Mouse (Mus musculus) myocyte (in vitro differentiated cells): Measurements from ENCODE around the gene Prdm11. TPM values are rescaled to one million over a fixed set of nuclear protein-coding genes. Genes with fewer than 3 reads are reported as not detected.
A peak's percentile ranks its signal among the peaks of the same experiment; 100 is the strongest.

ENCODE experiments used
- H3K27me3 ChIP-seq: one replicate; pipeline ENCODE4 v1.6.1; 2011; ENCODE audit not compliant: control insufficient read depth, insufficient read depth, insufficient read length
- H3K36me3 ChIP-seq: one replicate; pipeline ENCODE4 v1.6.1; 2011; ENCODE audit not compliant: control insufficient read depth, insufficient read depth
- H3K4me2 ChIP-seq: one replicate; pipeline ENCODE4 v1.6.1; 2011; ENCODE audit warnings: low read depth, control low read depth
- H3K4me3 ChIP-seq: one replicate; pipeline ENCODE4 v1.5.1; 2011; ENCODE audit warnings: mild to moderate bottlenecking, control low read depth, moderate library complexity
- H3K79me2 ChIP-seq: one replicate; pipeline ENCODE4 v1.6.1; 2011; ENCODE audit not compliant: control insufficient read depth, insufficient read depth
- H3ac ChIP-seq: one replicate; pipeline ENCODE4 v1.6.1; 2011; ENCODE audit not compliant: control insufficient read depth, insufficient read length
- CEBPB ChIP-seq: IDR thresholded peaks from 2 replicates; pipeline ENCODE4 v1.6.1; 2011; ENCODE audit warnings: mild to moderate bottlenecking, moderate library complexity; ENCODE audit not compliant: poor library complexity, insufficient read depth, severe bottlenecking
- E2F4 ChIP-seq: IDR thresholded peaks from one replicate; pipeline ENCODE4 v1.6.1; 2011; ENCODE audit warnings: mild to moderate bottlenecking, control low read depth, moderate library complexity; ENCODE audit not compliant: insufficient read depth
- MAX ChIP-seq: IDR thresholded peaks from one replicate; pipeline ENCODE4 v1.6.1; 2011; ENCODE audit warnings: low read depth, mild to moderate bottlenecking, control low read depth
- MYOD1 ChIP-seq, 3 experiments: IDR thresholded peaks; one replicate each; pipeline ENCODE4 v1.6.1; 2011; ENCODE audit warnings: control low read depth in 2 of 3, low read depth in 2 of 3, mild to moderate bottlenecking in 2 of 3, moderate library complexity in 1 of 3; ENCODE audit not compliant: insufficient read length in 2 of 3, control insufficient read depth in 1 of 3
- MYOG ChIP-seq, 3 experiments: IDR thresholded peaks; one replicate each; pipeline ENCODE4 v1.6.1; 2011; ENCODE audit warnings: control low read depth in 2 of 3, low read depth in 2 of 3, mild to moderate bottlenecking in 2 of 3; ENCODE audit not compliant: insufficient read length in 2 of 3, control insufficient read depth in 1 of 3, insufficient read depth in 1 of 3
- POLR2A ChIP-seq: IDR thresholded peaks from one replicate; pipeline ENCODE4 v1.6.1; 2011; ENCODE audit warnings: low read depth, mild to moderate bottlenecking, control low read depth, moderate library complexity; ENCODE audit not compliant: insufficient read length
- POLR2AphosphoS2 ChIP-seq: IDR thresholded peaks from one replicate; pipeline ENCODE4 v1.6.1; 2011; ENCODE audit warnings: low read depth, control low read depth; ENCODE audit not compliant: insufficient read length
- REST ChIP-seq: IDR thresholded peaks from one replicate; pipeline ENCODE4 v1.6.1; 2011; ENCODE audit warnings: mild to moderate bottlenecking, control low read depth, moderate library complexity; ENCODE audit not compliant: insufficient read depth, insufficient read length
- SRF ChIP-seq: IDR thresholded peaks from one replicate; pipeline ENCODE4 v1.6.1; 2011; ENCODE audit warnings: low read depth; ENCODE audit not compliant: control insufficient read depth, insufficient read length
- TCF12 ChIP-seq: IDR thresholded peaks from one replicate; pipeline ENCODE4 v1.6.1; 2011; ENCODE audit warnings: mild to moderate bottlenecking, control low read depth; ENCODE audit not compliant: poor library complexity, insufficient read depth, severe bottlenecking
- TCF3 ChIP-seq: IDR thresholded peaks from one replicate; pipeline ENCODE4 v1.6.1; 2011; ENCODE audit warnings: low read depth, control low read depth; ENCODE audit not compliant: insufficient read length
- USF1 ChIP-seq: IDR thresholded peaks from one replicate; pipeline ENCODE4 v1.6.1; 2011; ENCODE audit warnings: low read depth, mild to moderate bottlenecking, control low read depth, moderate library complexity
- polyA plus RNA-seq: library from polyadenylated mRNA; unstranded; fragments of >200 nt; fragmentation: generic; extraction: Trizol; gene quantifications from one replicate; pipeline ENCODE4 v1.2.1, GENCODE M21; 2012; ENCODE audit warnings: missing spikeins

Prdm11 gene
- polyA plus RNA-seq, 1 experiment, result 0.78 TPM

DNA sequence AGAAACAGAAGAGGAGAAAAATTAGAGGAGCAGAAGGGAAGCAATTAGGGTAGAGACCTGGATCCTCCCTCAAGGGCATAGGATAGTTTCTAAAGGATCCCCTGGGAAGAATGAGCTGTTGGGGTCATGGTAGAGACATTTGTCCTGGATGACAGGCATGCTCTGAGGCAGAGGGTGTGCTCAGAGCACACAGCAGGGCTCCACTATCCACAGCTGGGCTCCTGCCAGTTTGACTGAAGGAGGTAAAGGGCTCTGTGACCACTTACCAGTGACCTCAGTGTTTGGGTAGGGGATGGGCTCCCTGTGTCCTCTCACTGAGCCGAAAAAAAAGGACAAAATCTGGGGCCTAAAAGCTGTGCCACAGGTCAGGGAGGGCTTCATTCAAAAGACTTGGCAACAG lies 96.4 kb downstream of the Prdm11 start:
- TF ChIP-seq MYOG (IDR thresholded peaks at IDR 0.05; ENCODE audit: control insufficient read depth in 1 of 3, insufficient read depth in 1 of 3, insufficient read length in 2 of 3, low read depth in 2 of 3) (peak in 1 of 3 experiments; percentile 27), POLR2A (no peak)
- Histone ChIP-seq H3K4me3 (no peak overlapping the region), H3K27me3 (no peaks in the 10 kb centered on the region), H3K36me3 (peaks cover 8% of the 10 kb centered on the region), H3K4me2 (peak overlapping the region; percentile 66), H3ac (no peak overlapping the region), H3K79me2 (no peaks in the 10 kb centered on the region)

- peak overlapping the region; percentile 66 for H3K4me2 ChIP-seq
- H3K36me3 ChIP-seq, result peaks cover 14% of the 10 kb centered on the region
- TF ChIP-seq USF1 (no peak), TCF12 (no peak), E2F4 (no peak), REST (no peak), POLR2AphosphoS2 (no peak), TCF3 (no peak), MAX (no peak), MYOD1 (IDR thresholded peaks at IDR 0.05; ENCODE audit: control insufficient read depth in 1 of 3, insufficient read length in 2 of 3, low read depth in 2 of 3) (no peak), SRF (no peak), POLR2A (no peak), MYOG (IDR thresholded peaks at IDR 0.05; ENCODE audit: control insufficient read depth in 1 of 3, insufficient read depth in 1 of 3, insufficient read length in 2 of 3, low read depth in 2 of 3) (no peak), CEBPB (no peak)
- H3K27me3 ChIP-seq, result no peaks in the 10 kb centered on the region
- H3K79me2 ChIP-seq, result no peaks in the 10 kb centered on the region
- no peak overlapping the region for H3K4me3 ChIP-seq
- H3ac ChIP-seq, result no peak overlapping the region
Observed at GRCm38 (mm10) chr2:92948699-92949300, 97.2 kb downstream of the Prdm11 start.

- Histone ChIP-seq H3K36me3 (peaks cover 19% of the 10 kb centered on the region), H3K4me2 (peak overlapping the region; percentile 66)
- TF ChIP-seq REST (no peak), USF1 (no peak), POLR2AphosphoS2 (no peak), E2F4 (no peak), SRF (peak; percentile 65), MYOD1 (IDR thresholded peaks at IDR 0.05; ENCODE audit: control insufficient read depth in 1 of 3, insufficient read length in 2 of 3, low read depth in 2 of 3) (peak; percentile 98 to 100 (median 100)), CEBPB (0 out of 2 replicates have a peak, but pooled peaks have one; percentile 24), MYOG (IDR thresholded peaks at IDR 0.05; ENCODE audit: control insufficient read depth in 1 of 3, insufficient read depth in 1 of 3, insufficient read length in 2 of 3, low read depth in 2 of 3) (peak; percentile 99 to 100 (median 99)), POLR2A (no peak), MAX (no peak), TCF3 (peak; percentile 100), TCF12 (peak; percentile 100)
Observed at GRCm38 (mm10) chr2:92947981-92948698, 97.8 kb downstream of the Prdm11 start.

DNA sequence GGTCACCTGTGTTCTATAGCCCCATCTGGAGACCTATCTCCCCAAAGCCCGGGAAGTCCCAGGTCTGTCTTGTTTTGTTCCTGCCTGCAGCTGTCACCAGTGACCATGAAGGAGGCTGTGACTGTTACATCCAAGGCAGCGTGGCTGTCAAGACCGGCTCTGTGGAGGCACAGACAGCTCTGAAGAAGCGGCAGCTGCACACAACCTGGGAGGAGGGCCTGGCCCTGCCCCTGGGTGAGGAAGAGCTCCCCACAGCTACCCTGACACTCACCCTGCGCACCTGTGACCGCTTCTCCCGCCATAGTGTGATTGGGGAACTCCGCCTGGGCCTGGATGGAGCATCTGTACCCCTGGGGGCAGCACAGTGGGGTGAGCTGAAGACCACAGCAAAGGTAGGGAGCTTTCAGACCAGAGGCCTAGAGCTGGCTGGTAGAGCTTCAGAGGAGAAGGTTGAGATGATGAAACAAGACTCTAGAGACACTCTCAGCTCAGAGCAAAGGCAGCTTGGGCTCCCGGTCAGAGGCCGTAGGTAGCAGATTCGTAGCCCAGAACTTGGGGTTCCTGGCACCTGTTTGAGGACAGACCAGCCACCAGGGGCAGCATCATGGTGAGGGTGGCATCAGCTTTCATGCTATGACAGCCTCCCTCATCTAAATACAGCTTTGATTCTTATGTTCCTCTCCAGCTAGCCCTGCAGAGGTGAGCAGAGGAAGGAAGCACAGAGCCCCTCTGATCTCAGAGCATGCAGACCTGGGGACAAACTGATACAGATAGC lies 100.0 kb downstream of the Prdm11 start:
- no peak overlapping the region for H3K4me2 ChIP-seq
- no peak overlapping the region for H3K4me3 ChIP-seq
- no peak overlapping the region for H3ac ChIP-seq
- TF ChIP-seq MYOG (IDR thresholded peaks at IDR 0.05; ENCODE audit: control insufficient read depth in 1 of 3, insufficient read depth in 1 of 3, insufficient read length in 2 of 3, low read depth in 2 of 3) (peak in 2 of 3 experiments; percentile 78 to 84), REST (no peak), POLR2A (no peak), POLR2AphosphoS2 (no peak), USF1 (no peak), MAX (no peak), CEBPB (no peak), MYOD1 (IDR thresholded peaks at IDR 0.05; ENCODE audit: control insufficient read depth in 1 of 3, insufficient read length in 2 of 3, low read depth in 2 of 3) (peak in 2 of 3 experiments; percentile 78 to 81), SRF (no peak)
- no peaks in the 10 kb centered on the region for H3K79me2 ChIP-seq
- no peaks in the 10 kb centered on the region for H3K27me3 ChIP-seq
- peaks cover 17% of the 10 kb centered on the region for H3K36me3 ChIP-seq

More at GRCm38 (mm10) chr2:92947981-92948698, 97.8 kb downstream of the Prdm11 start:
- Histone ChIP-seq H3K4me3 (no peak overlapping the region), H3K27me3 (no peaks in the 10 kb centered on the region), H3ac (no peak overlapping the region), H3K79me2 (no peaks in the 10 kb centered on the region)
